In genomic region chrX:7318551-7319025, GRCm38 (mm10) we compare ENCODE assay signal across 8 mouse cellular contexts. TPM values are rescaled to one million over a fixed set of nuclear protein-coding genes. Genes with fewer than 3 reads are reported as not detected.
DNase-seq lines count a peak whose midpoint lies in the region; ATAC-seq and TF ChIP-seq lines count a peak whose summit lies in the region.

No protein-coding gene starts in this region.

- TF ChIP-seq EP300 in heart, postnatal 0 days (IDR thresholded peaks at IDR 0.05; ENCODE audit: low read depth) = no peak

- 15% methylated on average over 27 of the region's 37 CpGs for WGBS in heart, postnatal 0 days
- 15% methylated on average over 35 of the region's 37 CpGs for WGBS in limb, embryonic 13.5 days
- WGBS in midbrain, postnatal 0 days = 22% methylated on average over 35 of the region's 37 CpGs

- no peaks in the 10 kb centered on the region for H3K36me3 ChIP-seq in heart, postnatal 0 days (replicated peaks; ENCODE audit: control insufficient read depth, insufficient read depth, low read length)
- H3K36me3 ChIP-seq in limb, embryonic 13.5 days = no peaks in the 10 kb centered on the region
- no peaks in the 10 kb centered on the region for H3K36me3 ChIP-seq in midbrain, postnatal 0 days (ENCODE audit: insufficient read depth, low read length)

- H3K4me2 ChIP-seq in heart, postnatal 0 days (ENCODE audit: low read depth, low read length) = peak overlapping the region; percentile 65
- H3K4me2 ChIP-seq in limb, embryonic 13.5 days (replicated peaks) = peak overlapping the region; percentile 57
- peak overlapping the region; percentile 54 for H3K4me2 ChIP-seq in midbrain, postnatal 0 days (ENCODE audit: low read depth, low read length, poor library complexity, severe bottlenecking)

- H3K4me1 ChIP-seq in heart, postnatal 0 days (ENCODE audit: control insufficient read depth, insufficient read depth) = no peaks in the 10 kb centered on the region
- H3K4me1 ChIP-seq in limb, embryonic 13.5 days = peaks cover 6% of the 10 kb centered on the region; the same call in 1 of the 2 replicates
- H3K4me1 ChIP-seq in midbrain, postnatal 0 days (ENCODE audit: insufficient read depth, low read length) = no peaks in the 10 kb centered on the region

- H3K9ac ChIP-seq in heart, postnatal 0 days (replicated peaks; ENCODE audit: low read depth, low read length) = peak overlapping the region; percentile 78
- peak overlapping the region; percentile 84 for H3K9ac ChIP-seq in limb, embryonic 13.5 days
- H3K9ac ChIP-seq in midbrain, postnatal 0 days (replicated peaks; ENCODE audit: low read length, poor library complexity, severe bottlenecking) = peak overlapping the region; percentile 57

- peak overlapping the region; percentile 64 for H3K4me3 ChIP-seq in heart, postnatal 0 days (ENCODE audit: low read depth, low read length)
- H3K4me3 ChIP-seq in limb, embryonic 13.5 days = peak overlapping the region; percentile 60
- peak overlapping the region; percentile 56 for H3K4me3 ChIP-seq in midbrain, postnatal 0 days (ENCODE audit: low read depth, low read length)

- peak; percentile 59 for ATAC-seq in heart, postnatal 0 days (ENCODE audit: insufficient read depth, low read depth)
- peak; percentile 66 for ATAC-seq in limb, embryonic 13.5 days (ENCODE audit: low FRiP score, low read depth)
- peak; percentile 79 for ATAC-seq in midbrain, postnatal 0 days (ENCODE audit: low FRiP score)

- H3K27me3 ChIP-seq in heart, postnatal 0 days (ENCODE audit: control insufficient read depth, insufficient read depth, low read length) = no peaks in the 10 kb centered on the region
- H3K27me3 ChIP-seq in limb, embryonic 13.5 days = no peaks in the 10 kb centered on the region
- no peaks in the 10 kb centered on the region for H3K27me3 ChIP-seq in midbrain, postnatal 0 days (ENCODE audit: insufficient read depth, low read length)

- TF ChIP-seq CTCF in heart, postnatal 0 days (IDR thresholded peaks at IDR 0.05; ENCODE audit: low read depth) = no peak
- TF ChIP-seq CTCF in midbrain, postnatal 0 days (IDR thresholded peaks at IDR 0.05) = peak; percentile 0; the same call in 1 of the 2 replicates

- peak; percentile 27 for DNase-seq in retina, embryonic 14.5 days (ENCODE audit: low spot score)
- DNase-seq in retina, postnatal 1 day = no peak
- peak; percentile 26 for DNase-seq in brain, adult 2 months (ENCODE audit: low read depth, low spot score)
- DNase-seq in heart, postnatal 0 days (ENCODE audit: low spot score) = no peak
- DNase-seq in midbrain, postnatal 0 days (ENCODE audit: low spot score) = peak; percentile 21
- DNase-seq in Muller cell, postnatal 12 days (ENCODE audit: inconsistent ontology term) = no peak
- DNase-seq in T-cell, adult 2 months (ENCODE audit: low spot score) = no peak

- peak overlapping the region; percentile 85 for H3K27ac ChIP-seq in heart, postnatal 0 days (ENCODE audit: low read depth)
- peak overlapping the region; percentile 95 for H3K27ac ChIP-seq in limb, embryonic 13.5 days
- H3K27ac ChIP-seq in midbrain, postnatal 0 days (ENCODE audit: low read depth, low read length) = peak overlapping the region; percentile 83

- no peaks in the 10 kb centered on the region for H3K9me3 ChIP-seq in heart, postnatal 0 days (replicated peaks; ENCODE audit: control insufficient read depth, low read length)
- H3K9me3 ChIP-seq in limb, embryonic 13.5 days = no peaks in the 10 kb centered on the region
- H3K9me3 ChIP-seq in midbrain, postnatal 0 days (ENCODE audit: low read length) = no peaks in the 10 kb centered on the region

RNA-seq across cellular contexts. Expression of gene Clcn5, which starts 0.6 kb away (rescaled TPM):
- 22.8 and 41.5 TPM in 2 replicates for total RNA-seq in heart, postnatal 0 days (2014; rRNA removed; ENCODE audit: low replicate concordance)
- polyA plus RNA-seq in heart, postnatal 0 days (2015; fragmentation: Nextera tagmentation; extraction: Ambion mirVana) = 3.5 and 6.6 TPM in 2 replicates
- 21.1 and 25.2 TPM in 2 replicates for polyA plus RNA-seq in limb, embryonic 13.5 days (2015; fragmentation: Nextera tagmentation; extraction: Ambion mirVana)
- 26.8 and 27.6 TPM in 2 replicates for total RNA-seq in midbrain, postnatal 0 days (2014; rRNA removed)
- polyA plus RNA-seq in midbrain, postnatal 0 days (2015; fragmentation: Nextera tagmentation; extraction: Ambion mirVana) = 5.4 and 5.7 TPM in 2 replicates

RNA-seq across cellular contexts. Expression of gene Usp27x, which starts 57.0 kb away (rescaled TPM):
- total RNA-seq in heart, postnatal 0 days (2014; rRNA removed; ENCODE audit: low replicate concordance) = 0.62 and 1.8 TPM in 2 replicates
- polyA plus RNA-seq in heart, postnatal 0 days (2015; fragmentation: Nextera tagmentation; extraction: Ambion mirVana) = 0.14 and 0.22 TPM in 2 replicates
- polyA plus RNA-seq in limb, embryonic 13.5 days (2015; fragmentation: Nextera tagmentation; extraction: Ambion mirVana) = 0.99 and 1.0 TPM in 2 replicates
- total RNA-seq in midbrain, postnatal 0 days (2014; rRNA removed) = 12.4 and 13.9 TPM in 2 replicates
- polyA plus RNA-seq in midbrain, postnatal 0 days (2015; fragmentation: Nextera tagmentation; extraction: Ambion mirVana) = 2.8 TPM in 2 replicates

Comparison
In these comparisons a context has a peak if more than half of its experiments do, and no peak if none do; other contexts are left out.
1. DNase-seq: peak in retina, embryonic 14.5 days (single experiment), brain, adult 2 months (single experiment) and midbrain, postnatal 0 days (single experiment); none in retina, postnatal 1 day (single experiment), heart, postnatal 0 days (single experiment), Muller cell, postnatal 12 days (single experiment) and T-cell, adult 2 months (single experiment).
2. Peak in every context shown above with its lines, with median percentiles within 50 percentile points of each other: ATAC-seq, H3K27ac ChIP-seq, H3K4me2 ChIP-seq, H3K4me3 ChIP-seq and H3K9ac ChIP-seq.